Mouse (Mus musculus): Measurements from ENCODE around the gene Crtam.

Gene Crtam

GRCm38 (mm10) chr9:41004415-41004814 lies at the start of gene Crtam:
Crtam (minus strand) TSS chr9:41004628.
- Histone ChIP-seq H3K36me3 (ENCODE audit: insufficient read depth, low read length) (no peaks in the 10 kb centered on the region), H3K4me3 (replicated peaks; ENCODE audit: low read length) (no peak within 1 kb of the TSS), H3K4me1 (replicated peaks; ENCODE audit: low read depth, low read length) (no peaks in the 10 kb centered on the region), H3K27me3 (ENCODE audit: insufficient read depth, low read length) (no peaks in the 10 kb centered on the region), H3K9me3 (ENCODE audit: low read length) (no peaks in the 10 kb centered on the region)
- TF ChIP-seq NANOG (IDR thresholded peaks at IDR 0.05; ENCODE audit: borderline replicate concordance, low read length) (no peak), POU5F1 (IDR thresholded peaks at IDR 0.05; ENCODE audit: borderline replicate concordance, low read length) (no peak), CTCF (conservative IDR thresholded peaks at IDR 0.05; ENCODE audit: low read length) (no peak)

- Histone ChIP-seq H3K27me3 (ENCODE audit: insufficient read depth, low read length) (peaks cover 7% of the 10 kb centered on the region), H3K4me1 (replicated peaks; ENCODE audit: low read depth, low read length) (no peaks in the 10 kb centered on the region), H3K9me3 (ENCODE audit: low read length) (no peaks in the 10 kb centered on the region), H3K4me3 (replicated peaks; ENCODE audit: low read length) (no peak overlapping the region), H3K36me3 (ENCODE audit: insufficient read depth, low read length) (no peaks in the 10 kb centered on the region)
- TF ChIP-seq NANOG (IDR thresholded peaks at IDR 0.05; ENCODE audit: borderline replicate concordance, low read length) (no peak), CTCF (conservative IDR thresholded peaks at IDR 0.05; ENCODE audit: low read length) (no peak), POU5F1 (IDR thresholded peaks at IDR 0.05; ENCODE audit: borderline replicate concordance, low read length) (no peak)
Measured at GRCm38 (mm10) chr9:41054166-41054565, 49.7 kb upstream of the Crtam start.

GRCm38 (mm10) chr9:41053478-41053877 lies 49.0 kb upstream of the Crtam start:
- peaks cover 7% of the 10 kb centered on the region for H3K27me3 ChIP-seq (ENCODE audit: insufficient read depth, low read length)
- H3K4me3 ChIP-seq (replicated peaks; ENCODE audit: low read length) = no peak overlapping the region
- H3K9me3 ChIP-seq (ENCODE audit: low read length) = no peaks in the 10 kb centered on the region
- H3K4me1 ChIP-seq (replicated peaks; ENCODE audit: low read depth, low read length) = no peaks in the 10 kb centered on the region
- no peak for TF ChIP-seq CTCF (conservative IDR thresholded peaks at IDR 0.05; ENCODE audit: low read length)
- TF ChIP-seq NANOG (IDR thresholded peaks at IDR 0.05; ENCODE audit: borderline replicate concordance, low read length) = no peak
- TF ChIP-seq POU5F1 (IDR thresholded peaks at IDR 0.05; ENCODE audit: borderline replicate concordance, low read length) = no peak
- H3K36me3 ChIP-seq (ENCODE audit: insufficient read depth, low read length) = no peaks in the 10 kb centered on the region

GRCm38 (mm10) chr9:41051080-41051932 lies 46.9 kb upstream of the Crtam start:
- Histone ChIP-seq H3K27me3 (ENCODE audit: insufficient read depth, low read length) (peaks cover 7% of the 10 kb centered on the region), H3K4me1 (replicated peaks; ENCODE audit: low read depth, low read length) (no peaks in the 10 kb centered on the region), H3K4me3 (replicated peaks; ENCODE audit: low read length) (no peak overlapping the region), H3K36me3 (ENCODE audit: insufficient read depth, low read length) (no peaks in the 10 kb centered on the region), H3K9me3 (ENCODE audit: low read length) (no peaks in the 10 kb centered on the region)
- TF ChIP-seq POU5F1 (IDR thresholded peaks at IDR 0.05; ENCODE audit: borderline replicate concordance, low read length) (no peak), CTCF (conservative IDR thresholded peaks at IDR 0.05; ENCODE audit: low read length) (no peak), NANOG (IDR thresholded peaks at IDR 0.05; ENCODE audit: borderline replicate concordance, low read length) (no peak)

GRCm38 (mm10) chr9:41050331-41051079 lies 46.1 kb upstream of the Crtam start:
- no peaks in the 10 kb centered on the region for H3K4me1 ChIP-seq (replicated peaks; ENCODE audit: low read depth, low read length)
- no peak overlapping the region for H3K4me3 ChIP-seq (replicated peaks; ENCODE audit: low read length)
- no peaks in the 10 kb centered on the region for H3K9me3 ChIP-seq (ENCODE audit: low read length)
- no peaks in the 10 kb centered on the region for H3K36me3 ChIP-seq (ENCODE audit: insufficient read depth, low read length)
- H3K27me3 ChIP-seq (ENCODE audit: insufficient read depth, low read length) = peaks cover 7% of the 10 kb centered on the region
- TF ChIP-seq CTCF (conservative IDR thresholded peaks at IDR 0.05; ENCODE audit: low read length) (no peak), NANOG (IDR thresholded peaks at IDR 0.05; ENCODE audit: borderline replicate concordance, low read length) (no peak), POU5F1 (IDR thresholded peaks at IDR 0.05; ENCODE audit: borderline replicate concordance, low read length) (no peak)

- H3K9me3 ChIP-seq (ENCODE audit: low read length) = no peaks in the 10 kb centered on the region
- TF ChIP-seq POU5F1 (IDR thresholded peaks at IDR 0.05; ENCODE audit: borderline replicate concordance, low read length) = no peak
- no peak for TF ChIP-seq CTCF (conservative IDR thresholded peaks at IDR 0.05; ENCODE audit: low read length)
- TF ChIP-seq NANOG (IDR thresholded peaks at IDR 0.05; ENCODE audit: borderline replicate concordance, low read length) = no peak
- H3K36me3 ChIP-seq (ENCODE audit: insufficient read depth, low read length) = no peaks in the 10 kb centered on the region
- no peaks in the 10 kb centered on the region for H3K4me1 ChIP-seq (replicated peaks; ENCODE audit: low read depth, low read length)
- H3K27me3 ChIP-seq (ENCODE audit: insufficient read depth, low read length) = peaks cover 7% of the 10 kb centered on the region
- H3K4me3 ChIP-seq (replicated peaks; ENCODE audit: low read length) = no peak overlapping the region
Measured at GRCm38 (mm10) chr9:41049282-41049681, 44.9 kb upstream of the Crtam start.

- H3K4me1 ChIP-seq (replicated peaks; ENCODE audit: low read depth, low read length) = no peaks in the 10 kb centered on the region
- no peak overlapping the region for H3K4me3 ChIP-seq (replicated peaks; ENCODE audit: low read length)
- no peaks in the 10 kb centered on the region for H3K9me3 ChIP-seq (ENCODE audit: low read length)
- H3K36me3 ChIP-seq (ENCODE audit: insufficient read depth, low read length) = no peaks in the 10 kb centered on the region
- TF ChIP-seq CTCF (conservative IDR thresholded peaks at IDR 0.05; ENCODE audit: low read length) (no peak), POU5F1 (IDR thresholded peaks at IDR 0.05; ENCODE audit: borderline replicate concordance, low read length) (no peak), NANOG (IDR thresholded peaks at IDR 0.05; ENCODE audit: borderline replicate concordance, low read length) (no peak)
- peaks cover 7% of the 10 kb centered on the region for H3K27me3 ChIP-seq (ENCODE audit: insufficient read depth, low read length)
Measured at GRCm38 (mm10) chr9:41048820-41049219, 44.4 kb upstream of the Crtam start.

- peaks cover 7% of the 10 kb centered on the region for H3K27me3 ChIP-seq (ENCODE audit: insufficient read depth, low read length)
- TF ChIP-seq POU5F1 (IDR thresholded peaks at IDR 0.05; ENCODE audit: borderline replicate concordance, low read length) (no peak), CTCF (conservative IDR thresholded peaks at IDR 0.05; ENCODE audit: low read length) (no peak), NANOG (IDR thresholded peaks at IDR 0.05; ENCODE audit: borderline replicate concordance, low read length) (no peak)
- H3K9me3 ChIP-seq (ENCODE audit: low read length) = no peaks in the 10 kb centered on the region
- H3K4me1 ChIP-seq (replicated peaks; ENCODE audit: low read depth, low read length) = no peaks in the 10 kb centered on the region
- H3K36me3 ChIP-seq (ENCODE audit: insufficient read depth, low read length) = no peaks in the 10 kb centered on the region
- H3K4me3 ChIP-seq (replicated peaks; ENCODE audit: low read length) = no peak overlapping the region
Measured at GRCm38 (mm10) chr9:41048216-41048615, 43.8 kb upstream of the Crtam start.
